Mouse (Mus musculus) MEL (cell line): ENCODE results near the gene Rap1gds1.

Experiments used
- CTCF ChIP-seq, 3 experiments: IDR thresholded peaks in 2 of 3; conservative IDR thresholded peaks in 1 of 3; 2 replicates each; pipeline ENCODE4 v1.5.1; 2011 to 2012; ENCODE audit warnings: low read length in 3 of 3, low read depth in 2 of 3, mild to moderate bottlenecking in 2 of 3, improper control_type of control experiment in 1 of 3, inconsistent platforms in 1 of 3, mixed read lengths in 1 of 3, moderate library complexity in 1 of 3; ENCODE audit not compliant: control insufficient read depth in 1 of 3, insufficient read depth in 1 of 3, poor library complexity in 1 of 3, severe bottlenecking in 1 of 3
- ELF1 ChIP-seq: IDR thresholded peaks from 2 replicates; pipeline ENCODE4 v1.6.1; 2014; ENCODE audit warnings: low read depth, mild to moderate bottlenecking, inconsistent platforms, low read length, improper control_type of control experiment, moderate library complexity
- MAZ ChIP-seq: IDR thresholded peaks from 2 replicates; pipeline ENCODE4 v1.6.1; 2012; ENCODE audit warnings: low read depth, mild to moderate bottlenecking, inconsistent platforms, low read length, improper control_type of control experiment
- POLR2A ChIP-seq, 2 experiments: IDR thresholded peaks; 2 replicates each; pipeline ENCODE4 v1.6.1; 2011 to 2012; ENCODE audit warnings: low read length in 2 of 2, mild to moderate bottlenecking in 2 of 2, control low read depth in 1 of 2, improper control_type of control experiment in 1 of 2, low read depth in 1 of 2, moderate library complexity in 1 of 2; ENCODE audit not compliant: control insufficient read depth in 1 of 2, insufficient read depth in 1 of 2, poor library complexity in 1 of 2
- RAD21 ChIP-seq: IDR thresholded peaks from 2 replicates; pipeline ENCODE4 v1.6.1; 2011; ENCODE audit warnings: mild to moderate bottlenecking, low read depth, low read length, improper control_type of control experiment

GRCm38 (mm10) chr3:138905678-138906077, 169.3 kb downstream of the Rap1gds1 start:
- TF ChIP-seq ELF1 (no peak), POLR2A (IDR thresholded peaks at IDR 0.05; ENCODE audit: control insufficient read depth in 1 of 2, insufficient read depth in 1 of 2, low read depth in 1 of 2, low read length in 2 of 2, poor library complexity in 1 of 2) (no peak), CTCF (IDR thresholded peaks at IDR 0.05 in 2 of 3, conservative IDR thresholded peaks at IDR 0.05 in 1 of 3; ENCODE audit: control insufficient read depth in 1 of 3, insufficient read depth in 1 of 3, low read depth in 2 of 3, low read length in 3 of 3, poor library complexity in 1 of 3, severe bottlenecking in 1 of 3) (no peak), MAZ (no peak), RAD21 (no peak)
